In the genomic region with DNA sequence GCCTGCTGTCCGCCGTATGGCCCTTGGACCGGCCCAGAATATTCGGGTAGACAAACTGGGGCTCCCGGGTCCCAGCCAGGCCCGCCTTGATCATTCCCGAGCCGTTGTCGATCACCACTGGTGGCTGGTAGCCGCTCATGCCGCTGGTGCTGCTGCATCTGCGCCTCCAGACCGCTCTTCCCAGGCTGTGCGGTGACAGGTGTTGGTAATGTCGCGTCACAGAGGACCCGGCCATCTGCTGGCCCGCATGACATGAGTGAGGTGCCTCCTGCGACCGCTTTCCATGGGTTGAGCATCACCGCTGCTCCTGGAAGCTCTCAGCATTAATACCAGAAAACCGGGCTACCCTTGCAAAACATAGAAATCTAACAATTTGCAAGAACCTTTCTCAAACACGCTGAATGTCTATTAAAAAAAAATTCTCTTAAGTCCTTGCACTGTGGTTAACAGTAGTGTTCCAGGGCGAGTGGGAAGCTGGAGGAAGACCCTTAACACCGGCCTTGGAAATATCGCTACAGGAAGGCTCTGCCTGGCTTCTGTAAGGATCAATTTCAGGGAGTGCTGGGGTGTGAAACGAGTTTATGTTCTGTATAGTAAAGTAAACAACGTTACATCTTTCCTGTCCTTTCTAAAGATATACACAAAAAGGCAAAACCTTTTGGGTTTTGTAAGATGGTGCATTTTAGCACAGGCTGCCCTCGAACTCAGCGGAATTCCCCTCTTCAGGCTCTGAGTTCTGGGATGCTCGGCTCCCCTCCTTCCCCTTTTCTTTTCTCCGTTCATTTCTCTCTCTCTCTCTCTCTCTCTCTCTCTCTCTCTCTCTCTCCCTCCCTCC, we compare ENCODE assay signal across 7 mouse cellular contexts. TPM values are rescaled to one million over a fixed set of nuclear protein-coding genes. Genes with fewer than 3 reads are reported as not detected.
DNase-seq lines count a peak whose midpoint lies in the region; ATAC-seq and TF ChIP-seq lines count a peak whose summit lies in the region.

A gene (minus strand): TSS at position 229 of the 835 bp plus-strand sequence.

- TF ChIP-seq POLR2A in ES-Bruce4 (IDR thresholded peaks at IDR 0.05; ENCODE audit: insufficient read depth, low read length) = no peak

- peak within 1 kb of the TSS; percentile 75 for H3K9ac ChIP-seq in ES-Bruce4 (ENCODE audit: low read depth, poor library complexity, severe bottlenecking)
- peak within 1 kb of the TSS; percentile 23 for H3K9ac ChIP-seq in embryonic facial prominence, embryonic 15.5 days

- H3K4me1 ChIP-seq in ES-Bruce4 (ENCODE audit: control insufficient read depth, insufficient read depth, low read length) = no peaks in the 10 kb centered on the region
- peaks cover 10% of the 10 kb centered on the region for H3K4me1 ChIP-seq in embryonic facial prominence, embryonic 15.5 days

- H3K4me3 ChIP-seq in ES-Bruce4 (ENCODE audit: low read depth, low read length) = peak within 1 kb of the TSS; percentile 89
- H3K4me3 ChIP-seq in embryonic facial prominence, embryonic 15.5 days (replicated peaks) = peak within 1 kb of the TSS; percentile 68

- intact Hi-C loops in heart, postnatal 14 days (cut with DNase I) = loop anchor here (5.0 to 10.0 kb wide), 4 partner anchors 192 to 1795 kb away; a partner anchor contains a TSS

- H3K27me3 ChIP-seq in ES-Bruce4 (ENCODE audit: control insufficient read depth, insufficient read depth, low read length, poor library complexity, severe bottlenecking) = no peaks in the 10 kb centered on the region
- peaks cover 7% of the 10 kb centered on the region; the same call in 1 of the 2 replicates for H3K27me3 ChIP-seq in embryonic facial prominence, embryonic 15.5 days

- no peak within 1 kb of the TSS for H3K27ac ChIP-seq in ES-Bruce4 (ENCODE audit: insufficient read depth, low read length)
- peak within 1 kb of the TSS; percentile 75 for H3K27ac ChIP-seq in embryonic facial prominence, embryonic 15.5 days (replicated peaks)

- ATAC-seq in embryonic facial prominence, embryonic 15.5 days (ENCODE audit: insufficient number of reproducible peaks, low FRiP score, low TSS enrichment, low read depth) = no peak

- H3K4me2 ChIP-seq in embryonic facial prominence, embryonic 15.5 days (replicated peaks) = peak within 1 kb of the TSS; percentile 62

- TF ChIP-seq CTCF in ES-Bruce4 (IDR thresholded peaks at IDR 0.05; ENCODE audit: low read depth, low read length) = no peak

- peaks cover 8% of the 10 kb centered on the region for H3K36me3 ChIP-seq in ES-Bruce4 (ENCODE audit: control insufficient read depth, insufficient read depth, low read length, poor library complexity, severe bottlenecking)
- 0 out of 2 replicates have a peak, but pooled peaks cover 4% of the 10 kb centered on the region for H3K36me3 ChIP-seq in embryonic facial prominence, embryonic 15.5 days

- peak; percentile 20 for DNase-seq in adrenal gland, postnatal 25 days
- DNase-seq in heart, postnatal 14 days = peak; percentile 10
- peak; percentile 40 to 56 for DNase-seq in left cerebral cortex, adult 8-10 months (ENCODE audit: low spot score in 2 of 2)
- peak; percentile 68 for DNase-seq in mesoderm, embryonic 11.5 days (ENCODE audit: low read depth, low spot score)
- DNase-seq in spleen, postnatal 36 days (ENCODE audit: low spot score in 2 of 2) = peak; percentile 24 to 34

- 1% methylated on average over 32 of the region's 32 CpGs for WGBS in embryonic facial prominence, embryonic 15.5 days

- TF ChIP-seq EP300 in ES-Bruce4 (IDR thresholded peaks at IDR 0.05; ENCODE audit: insufficient read depth, low read depth, low read length) = no peak

- no peaks in the 10 kb centered on the region for H3K9me3 ChIP-seq in ES-Bruce4 (replicated peaks; ENCODE audit: control insufficient read depth, insufficient read depth, low read length, poor library complexity, severe bottlenecking)
- no peaks in the 10 kb centered on the region for H3K9me3 ChIP-seq in embryonic facial prominence, embryonic 15.5 days (replicated peaks)

RNA-seq across cellular contexts. Expression of the gene that starts here (rescaled TPM):
- polyA plus RNA-seq in ES-Bruce4 (2011; ENCODE audit: insufficient read depth, insufficient read length, low read depth, missing spikeins) = not detected in 2 replicates
- not detected in 2 replicates for total RNA-seq in adrenal gland, postnatal 25 days (2021)
- not detected in 2 replicates for polyA plus RNA-seq in embryonic facial prominence, embryonic 15.5 days (2015; fragmentation: Nextera tagmentation; extraction: Ambion mirVana)
- total RNA-seq in heart, postnatal 14 days (2021) = not detected
- 1 to 10 TPM in 2 of 4 experiments, under 1 TPM in 2; 0.95 to 1.9 (median 1.2) TPM for total RNA-seq in left cerebral cortex, adult 8-10 months (2022)

Comparison
In these comparisons a context has a peak if more than half of its experiments do, and no peak if none do; other contexts are left out.
1. Peak in DNase-seq in adrenal gland, postnatal 25 days; RNA of the gene not detected or under 1 TPM.
2. Peak in DNase-seq in heart, postnatal 14 days; RNA of the gene not detected or under 1 TPM.
3. DNase-seq: peak in every context shown above with its lines; median percentile 68 in mesoderm, embryonic 11.5 days; 48 in left cerebral cortex, adult 8-10 months; 29 in spleen, postnatal 36 days; 20 in adrenal gland, postnatal 25 days; 10 in heart, postnatal 14 days.